In the genomic region with DNA sequence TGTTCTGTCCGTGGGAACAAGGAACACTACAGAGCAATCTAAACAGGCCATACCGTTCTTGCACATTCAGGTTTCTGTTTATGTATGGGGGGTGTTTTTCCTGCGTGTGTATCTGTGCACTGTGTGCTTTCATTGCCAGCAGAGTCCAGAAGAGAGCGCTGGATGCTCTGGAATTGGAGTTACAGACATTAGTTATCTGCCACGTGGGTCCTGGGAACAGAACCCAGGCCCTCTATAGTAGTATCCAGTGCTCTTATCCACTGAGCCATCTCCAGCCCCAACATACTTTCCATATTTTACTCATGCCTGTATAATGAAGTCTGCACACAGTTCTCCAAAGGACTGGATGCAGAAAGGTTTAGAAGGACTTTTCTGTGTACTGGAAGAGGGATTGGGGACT, we compare ENCODE assay signal across 7 mouse cellular contexts. TPM values are rescaled to one million over a fixed set of nuclear protein-coding genes. Genes with fewer than 3 reads are reported as not detected.
DNase-seq lines count a peak whose midpoint lies in the region; ATAC-seq and TF ChIP-seq lines count a peak whose summit lies in the region.

No protein-coding gene starts in this region.

- peak overlapping the region; percentile 74 for H3K4me2 ChIP-seq in forebrain, embryonic 11.5 days (ENCODE audit: low read depth, low read length, severe bottlenecking)
- peak overlapping the region; percentile 60 for H3K4me2 ChIP-seq in limb, embryonic 14.5 days (replicated peaks; ENCODE audit: low read depth, low read length, severe bottlenecking)
- peak overlapping the region; percentile 71 for H3K4me2 ChIP-seq in stomach, embryonic 14.5 days (replicated peaks; ENCODE audit: low read depth, low read length)

- DNase-seq in forebrain, embryonic 11.5 days (ENCODE audit: low spot score): no peak
- DNase-seq in limb, embryonic 14.5 days (ENCODE audit: low spot score): no peak
- no peak for DNase-seq in right cerebral cortex, adult 2 months (ENCODE audit: low spot score in 2 of 2)
- no peak for DNase-seq in layer of hippocampus, adult 9-11 months

- H3K4me1 ChIP-seq in megakaryocyte, embryonic 14.5 days: peaks cover 39% of the 10 kb centered on the region
- H3K4me1 ChIP-seq in forebrain, embryonic 11.5 days (replicated peaks; ENCODE audit: control insufficient read depth, insufficient read depth, low read length): no peaks in the 10 kb centered on the region; the same call in 1 of the 2 replicates
- H3K4me1 ChIP-seq in limb, embryonic 14.5 days (ENCODE audit: control insufficient read depth, insufficient read depth, low read length): peaks cover 8% of the 10 kb centered on the region
- peaks cover 14% of the 10 kb centered on the region; the same call in 1 of the 2 replicates for H3K4me1 ChIP-seq in stomach, embryonic 14.5 days (ENCODE audit: control insufficient read depth, insufficient read depth, low read length)

- no peaks in the 10 kb centered on the region for H3K36me3 ChIP-seq in megakaryocyte, embryonic 14.5 days (replicated peaks; ENCODE audit: low read length)
- no peaks in the 10 kb centered on the region for H3K36me3 ChIP-seq in forebrain, embryonic 11.5 days (ENCODE audit: control insufficient read depth, insufficient read depth, low read length)
- H3K36me3 ChIP-seq in limb, embryonic 14.5 days (ENCODE audit: control insufficient read depth, insufficient read depth, low read length): peaks cover 3% of the 10 kb centered on the region; the same call in 1 of the 2 replicates
- H3K36me3 ChIP-seq in stomach, embryonic 14.5 days (ENCODE audit: control insufficient read depth, insufficient read depth, low read length): no peaks in the 10 kb centered on the region

- TF ChIP-seq POLR2A in limb, embryonic 14.5 days (IDR thresholded peaks at IDR 0.05; ENCODE audit: borderline replicate concordance, extremely low read depth, insufficient read depth, insufficient read length): no peak

- peak overlapping the region; percentile 37; the same call in 1 of the 2 replicates for H3K27ac ChIP-seq in forebrain, embryonic 11.5 days (ENCODE audit: low read depth, low read length)
- 0 out of 2 replicates have a peak overlapping the region, but pooled peaks have one; percentile 19 for H3K27ac ChIP-seq in limb, embryonic 14.5 days (replicated peaks; ENCODE audit: low read depth, low read length)
- H3K27ac ChIP-seq in stomach, embryonic 14.5 days (ENCODE audit: low read length): peak overlapping the region; percentile 58; the same call in 1 of the 2 replicates

- H3K27me3 ChIP-seq in megakaryocyte, embryonic 14.5 days (replicated peaks): no peaks in the 10 kb centered on the region
- no peaks in the 10 kb centered on the region for H3K27me3 ChIP-seq in forebrain, embryonic 11.5 days (ENCODE audit: control insufficient read depth, insufficient read depth, low read length)
- H3K27me3 ChIP-seq in limb, embryonic 14.5 days (ENCODE audit: control insufficient read depth, insufficient read depth, low read length): no peaks in the 10 kb centered on the region
- no peaks in the 10 kb centered on the region for H3K27me3 ChIP-seq in stomach, embryonic 14.5 days (ENCODE audit: control insufficient read depth, insufficient read depth, low read length)

- H3K9ac ChIP-seq in forebrain, embryonic 11.5 days (ENCODE audit: low read length): peak overlapping the region; percentile 77
- H3K9ac ChIP-seq in limb, embryonic 14.5 days (ENCODE audit: low read depth, low read length, severe bottlenecking): peak overlapping the region; percentile 59
- peak overlapping the region; percentile 55 for H3K9ac ChIP-seq in stomach, embryonic 14.5 days (replicated peaks; ENCODE audit: low read depth, low read length)

- WGBS in forebrain, embryonic 11.5 days: 0% methylated on average over 5 of the region's 5 CpGs
- 2% methylated on average over 5 of the region's 5 CpGs for WGBS in limb, embryonic 14.5 days
- WGBS in stomach, embryonic 14.5 days: under 1% methylated on average over 5 of the region's 5 CpGs

- peaks cover 10% of the 10 kb centered on the region for H3K9me3 ChIP-seq in megakaryocyte, embryonic 14.5 days
- H3K9me3 ChIP-seq in forebrain, embryonic 11.5 days (ENCODE audit: control insufficient read depth, low read length): no peaks in the 10 kb centered on the region
- H3K9me3 ChIP-seq in limb, embryonic 14.5 days (ENCODE audit: control insufficient read depth, low read length): no peaks in the 10 kb centered on the region
- H3K9me3 ChIP-seq in stomach, embryonic 14.5 days (ENCODE audit: control insufficient read depth, low read depth, low read length): no peaks in the 10 kb centered on the region

- ATAC-seq in megakaryocyte, adult 5-6 weeks (ENCODE audit: poor library complexity, severe bottlenecking): no peak
- no peak for ATAC-seq in forebrain, embryonic 11.5 days (replicated peaks; ENCODE audit: low FRiP score)
- ATAC-seq in limb, embryonic 14.5 days (ENCODE audit: low FRiP score, low read depth): no peak
- ATAC-seq in stomach, embryonic 14.5 days (ENCODE audit: insufficient number of reproducible peaks, insufficient read depth, low FRiP score, low read depth): peak; percentile 10; the same call in 1 of the 2 replicates

- peak overlapping the region; percentile 100 for H3K4me3 ChIP-seq in megakaryocyte, embryonic 14.5 days (replicated peaks)
- H3K4me3 ChIP-seq in forebrain, embryonic 11.5 days (ENCODE audit: low read depth, low read length): peak overlapping the region; percentile 85
- H3K4me3 ChIP-seq in limb, embryonic 14.5 days (replicated peaks; ENCODE audit: low read length): peak overlapping the region; percentile 80
- H3K4me3 ChIP-seq in stomach, embryonic 14.5 days (ENCODE audit: low read depth, low read length): peak overlapping the region; percentile 86

RNA-seq across cellular contexts. Expression of a gene that starts 0.6 kb away (rescaled TPM):
- polyA plus RNA-seq in megakaryocyte, embryonic 14.5 days (2012; ENCODE audit: insufficient read depth, low replicate concordance): 4.1 TPM in 1 of 2 replicates, not detected in the other
- total RNA-seq in megakaryocyte, adult 5-6 weeks (2015): 4.4 and 5.5 TPM in 2 replicates
- 6.0 and 7.1 TPM in 2 replicates for total RNA-seq in megakaryocyte, adult 5-6 weeks (2017)
- 122 and 123 TPM in 2 replicates for polyA plus RNA-seq in forebrain, embryonic 11.5 days (2014; fragmentation: Nextera tagmentation; extraction: Ambion mirVana)
- polyA plus RNA-seq in limb, embryonic 14.5 days (2012; rRNA removed): 54.7 and 58.6 TPM in 2 replicates
- polyA plus RNA-seq in limb, embryonic 14.5 days (2014; fragmentation: Nextera tagmentation; extraction: Ambion mirVana): 52.9 and 53.9 TPM in 2 replicates
- 77.1 and 77.2 TPM in 2 replicates for polyA plus RNA-seq in stomach, embryonic 14.5 days (2014; fragmentation: Nextera tagmentation; extraction: Ambion mirVana)

RNA-seq across cellular contexts. Expression of a gene that starts 18.3 kb away (rescaled TPM):
- polyA plus RNA-seq in megakaryocyte, embryonic 14.5 days (2012; ENCODE audit: insufficient read depth, low replicate concordance): 9.3 and 59.4 TPM in 2 replicates
- total RNA-seq in megakaryocyte, adult 5-6 weeks (2015): 41.8 and 53.3 TPM in 2 replicates
- 71.5 and 75.2 TPM in 2 replicates for total RNA-seq in megakaryocyte, adult 5-6 weeks (2017)
- 882 and 935 TPM in 2 replicates for polyA plus RNA-seq in forebrain, embryonic 11.5 days (2014; fragmentation: Nextera tagmentation; extraction: Ambion mirVana)
- polyA plus RNA-seq in limb, embryonic 14.5 days (2012; rRNA removed): 283 and 371 TPM in 2 replicates
- polyA plus RNA-seq in limb, embryonic 14.5 days (2014; fragmentation: Nextera tagmentation; extraction: Ambion mirVana): 661 and 673 TPM in 2 replicates
- polyA plus RNA-seq in stomach, embryonic 14.5 days (2014; fragmentation: Nextera tagmentation; extraction: Ambion mirVana): 589 and 679 TPM in 2 replicates

RNA-seq across cellular contexts. Expression of a gene that starts 46.3 kb away (rescaled TPM):
- polyA plus RNA-seq in megakaryocyte, embryonic 14.5 days (2012; ENCODE audit: insufficient read depth, low replicate concordance): 1.0 TPM in 1 of 2 replicates, not detected in the other
- not detected in 2 replicates for total RNA-seq in megakaryocyte, adult 5-6 weeks (2015)
- 0.12 and 0.15 TPM in 2 replicates for total RNA-seq in megakaryocyte, adult 5-6 weeks (2017)
- polyA plus RNA-seq in forebrain, embryonic 11.5 days (2014; fragmentation: Nextera tagmentation; extraction: Ambion mirVana): 1.2 TPM in 2 replicates
- 1.2 and 1.4 TPM in 2 replicates for polyA plus RNA-seq in limb, embryonic 14.5 days (2012; rRNA removed)
- polyA plus RNA-seq in limb, embryonic 14.5 days (2014; fragmentation: Nextera tagmentation; extraction: Ambion mirVana): 1.7 TPM in 2 replicates
- 1.4 and 1.6 TPM in 2 replicates for polyA plus RNA-seq in stomach, embryonic 14.5 days (2014; fragmentation: Nextera tagmentation; extraction: Ambion mirVana)

RNA-seq across cellular contexts. Expression of a gene that starts 54.4 kb away (rescaled TPM):
- 2.8 TPM in 1 of 2 replicates, not detected in the other for polyA plus RNA-seq in megakaryocyte, embryonic 14.5 days (2012; ENCODE audit: insufficient read depth, low replicate concordance)
- total RNA-seq in megakaryocyte, adult 5-6 weeks (2015): 0.76 and 0.89 TPM in 2 replicates
- total RNA-seq in megakaryocyte, adult 5-6 weeks (2017): not detected in 2 replicates
- polyA plus RNA-seq in forebrain, embryonic 11.5 days (2014; fragmentation: Nextera tagmentation; extraction: Ambion mirVana): 0.76 and 1.3 TPM in 2 replicates
- 9.2 and 14.9 TPM in 2 replicates for polyA plus RNA-seq in limb, embryonic 14.5 days (2012; rRNA removed)
- polyA plus RNA-seq in limb, embryonic 14.5 days (2014; fragmentation: Nextera tagmentation; extraction: Ambion mirVana): 7.7 and 13.0 TPM in 2 replicates
- 29.7 TPM in 2 replicates for polyA plus RNA-seq in stomach, embryonic 14.5 days (2014; fragmentation: Nextera tagmentation; extraction: Ambion mirVana)

Comparison
In these comparisons a context has a peak if more than half of its experiments do, and no peak if none do; other contexts are left out.
1. RNA of a gene that starts 0.6 kb away (polyA plus RNA-seq): 122 to 123 TPM in forebrain, embryonic 11.5 days, 77.1 to 77.2 TPM in stomach, embryonic 14.5 days and 52.9 to 58.6 TPM in limb, embryonic 14.5 days; 4.1 TPM in megakaryocyte, embryonic 14.5 days; every median in the first group is over 10 times any median in the second.
2. Peak in every context shown above with its lines, with median percentiles within 50 percentile points of each other: H3K4me3 ChIP-seq, H3K27ac ChIP-seq, H3K4me2 ChIP-seq and H3K9ac ChIP-seq.